Mouse (Mus musculus): Measurements from ENCODE around the gene Rusc2.

GRCm38 (mm10) chr4:43367787-43368186 is 14.0 kb upstream of the Rusc2 start:
- TF ChIP-seq CTCF (IDR thresholded peaks at IDR 0.05; ENCODE audit: extremely low read depth, insufficient read depth, insufficient read length, insufficient replicate concordance): no peak
- TF ChIP-seq POLR2A (IDR thresholded peaks at IDR 0.05; ENCODE audit: low read depth, low read length): no peak

Data from spleen, adult 2 months (tissue).